Mouse (Mus musculus) thymus, adult 2 months (tissue): ENCODE measurements around the gene Gm28845.

Source experiments
- CTCF ChIP-seq: fragments of 200-500 bp; IDR thresholded peaks from 2 replicates; pipeline ENCODE4 v1.5.1; 2012; ENCODE audit warnings: mild to moderate bottlenecking, control low read depth, low read length, moderate library complexity, borderline replicate concordance; ENCODE audit not compliant: control insufficient read depth, poor library complexity, insufficient read depth; ENCODE audit errors: extremely low read depth
- POLR2A ChIP-seq: fragments of 200-500 bp; IDR thresholded peaks from 2 replicates; pipeline ENCODE4 v1.6.1; 2012; ENCODE audit warnings: mild to moderate bottlenecking, low read length, control low read depth, moderate library complexity; ENCODE audit not compliant: control insufficient read depth, poor library complexity, insufficient read depth; ENCODE audit errors: extremely low read depth

GRCm38 (mm10) chr1:65082188-65082587 is 37.2 kb downstream of the Gm28845 start, which contains the start of gene Crygb:
- no peak for TF ChIP-seq POLR2A
- no peak for TF ChIP-seq CTCF
